Mouse (Mus musculus): Measurements from ENCODE around the gene Arrdc5. TPM values are rescaled to one million over a fixed set of nuclear protein-coding genes. Genes with fewer than 3 reads are reported as not detected.
A peak's percentile ranks its signal among the peaks of the same experiment; 100 is the strongest.

Gene Arrdc5
- total and polyA plus RNA-seq, 3 experiments: not detected

- TF ChIP-seq GABPA (IDR thresholded peaks at IDR 0.05; ENCODE audit: insufficient replicate concordance, low read depth, low read length): peak; percentile 78; the same call in 1 of the 2 replicates
- TF ChIP-seq HCFC1 (IDR thresholded peaks at IDR 0.05; ENCODE audit: low read depth, low read length): peak; percentile 91
- TF ChIP-seq POLR2A (IDR thresholded peaks at IDR 0.05; ENCODE audit: low read depth, low read length): peak; percentile 69; the same call in 1 of the 2 replicates
- TF ChIP-seq MAX (IDR thresholded peaks at IDR 0.05; ENCODE audit: low read length): peak; percentile 35; the same call in 1 of the 2 replicates
- TF ChIP-seq CHD2 (IDR thresholded peaks at IDR 0.05; ENCODE audit: low read length): peak; percentile 63; the same call in 1 of the 2 replicates
Observed at GRCm38 (mm10) chr17:56256239-56256881, 43.7 kb downstream of the Arrdc5 start, which contains the start of gene Fem1a (continued).

- Histone ChIP-seq H3K79me2 (replicated peaks; ENCODE audit: control insufficient read depth, extremely low read depth, insufficient read depth, poor library complexity, severe bottlenecking) (peaks cover 38% of the 10 kb centered on the region), H3K4me1 (ENCODE audit: control insufficient read depth in 1 of 2, insufficient read depth in 2 of 2) (peaks cover 2 to 30% of the 10 kb centered on the region in 2 experiments; a peak in 2 of 4 replicates), H3K27ac (ENCODE audit: insufficient read depth, low read depth) (peak overlapping the region; percentile 92), H3K27me3 (replicated peaks) (no peaks in the 10 kb centered on the region), H3K4me2 (ENCODE audit: insufficient read depth, low read depth, poor library complexity, severe bottlenecking) (peak overlapping the region; percentile 63), H3K9me3 (replicated peaks; ENCODE audit: low read length) (no peaks in the 10 kb centered on the region), H3K4me3 (replicated peaks in 1 of 3; ENCODE audit: low read depth in 2 of 3, low read length in 2 of 3, poor library complexity in 1 of 3) (peak overlapping the region; percentile 53 to 73 (median 62)), H3K9ac (ENCODE audit: insufficient read depth, low read depth) (peak overlapping the region; percentile 95), H3K36me3 (replicated peaks in 1 of 2; ENCODE audit: control insufficient read depth in 1 of 2, insufficient read depth in 1 of 2, low read length in 1 of 2) (peaks cover 19 to 27% of the 10 kb centered on the region in 2 experiments)
- peak; percentile 99 for DNase-seq (ENCODE audit: extremely low read depth)
- in situ Hi-C loops (cut with MboI; ENCODE audit: low pct_ligation_motif_present, low pct_unique_long_range_greater_than_20kb, low sequenced_read_pairs): loop anchor here (5.0 kb wide), 1 partner anchor 54 kb away; no protein-coding TSS in a partner anchor
- dilution Hi-C loops (cut with MboI; ENCODE audit: extremely low pct_ligation_motif_present, extremely low pct_unique_long_range_greater_than_20kb, low sequenced_read_pairs): no loop called here
- TF ChIP-seq MYC (IDR thresholded peaks at IDR 0.05; ENCODE audit: low read depth, low read length) (peak; percentile 78; the same call in 1 of the 2 replicates), CHD1 (IDR thresholded peaks at IDR 0.05; ENCODE audit: low read depth, low read length) (no peak), TBP (conservative IDR thresholded peaks at IDR 0.05; ENCODE audit: low read depth, low read length) (no peak), ZKSCAN1 (IDR thresholded peaks at IDR 0.05; ENCODE audit: borderline replicate concordance, low read depth, low read length) (no peak), MAZ (IDR thresholded peaks at IDR 0.05; ENCODE audit: low read depth, low read length) (no peak), HCFC1 (IDR thresholded peaks at IDR 0.05; ENCODE audit: low read depth, low read length) (peak; percentile 94), PAX5 (IDR thresholded peaks at IDR 0.05; ENCODE audit: low read length) (no peak), ELF1 (IDR thresholded peaks at IDR 0.05; ENCODE audit: low read depth, low read length) (peak; percentile 97), ETS1 (conservative IDR thresholded peaks at IDR 0.05; ENCODE audit: low read depth, low read length) (no peak; the same call in 1 of the 2 replicates), MXI1 (IDR thresholded peaks at IDR 0.05; ENCODE audit: low read depth, low read length) (peak; percentile 70; the same call in 1 of the 2 replicates), MAX (IDR thresholded peaks at IDR 0.05; ENCODE audit: low read length) (peak; percentile 90; the same call in 1 of the 2 replicates), EP300 (IDR thresholded peaks at IDR 0.05; ENCODE audit: low read length) (no peak), ZC3H11A (IDR thresholded peaks at IDR 0.05; ENCODE audit: low read depth, low read length) (no peak), JUND (conservative IDR thresholded peaks at IDR 0.05; ENCODE audit: low read depth, low read length) (no peak), TCF12 (IDR thresholded peaks at IDR 0.05; ENCODE audit: low read depth, low read length) (peak; percentile 69; the same call in 1 of the 2 replicates), IRF4 (IDR thresholded peaks at IDR 0.05; ENCODE audit: low read depth, low read length) (peak; percentile 69), SMC3 (IDR thresholded peaks at IDR 0.05; ENCODE audit: low read depth, low read length) (peak; percentile 67), E2F4 (IDR thresholded peaks at IDR 0.05; ENCODE audit: insufficient replicate concordance, low read depth, low read length) (no peak), POLR2A (IDR thresholded peaks at IDR 0.05; ENCODE audit: low read depth, low read length) (peak; percentile 85), RAD21 (IDR thresholded peaks at IDR 0.05; ENCODE audit: low read depth, low read length) (peak; percentile 76), NELFE (IDR thresholded peaks at IDR 0.05; ENCODE audit: low read depth, low read length) (peak; percentile 81; the same call in 1 of the 2 replicates), JUN (IDR thresholded peaks at IDR 0.05; ENCODE audit: insufficient read depth, low read depth, low read length) (no peak), CHD2 (IDR thresholded peaks at IDR 0.05; ENCODE audit: low read length) (peak; percentile 62; the same call in 1 of the 2 replicates), RCOR1 (conservative IDR thresholded peaks at IDR 0.05; ENCODE audit: low read depth, low read length) (no peak), USF2 (conservative IDR thresholded peaks at IDR 0.05; ENCODE audit: low read depth, low read length) (no peak), POLR2AphosphoS2 (IDR thresholded peaks at IDR 0.05; ENCODE audit: low read depth, low read length) (no peak), BHLHE40 (IDR thresholded peaks at IDR 0.05; ENCODE audit: low read depth, low read length) (no peak), MAFK (IDR thresholded peaks at IDR 0.05; ENCODE audit: insufficient replicate concordance, low read length) (no peak), MEF2A (IDR thresholded peaks at IDR 0.05; ENCODE audit: borderline replicate concordance, low read depth, low read length) (peak; percentile 57; the same call in 1 of the 2 replicates), ZMIZ1 (IDR thresholded peaks at IDR 0.05; ENCODE audit: low read depth, low read length) (no peak; the same call in 1 of the 2 replicates), NRF1 (IDR thresholded peaks at IDR 0.05; ENCODE audit: low read depth, low read length) (peak; percentile 51; the same call in 1 of the 2 replicates), USF1 (IDR thresholded peaks at IDR 0.05; ENCODE audit: low read depth, low read length) (no peak), SIN3A (IDR thresholded peaks at IDR 0.05; ENCODE audit: low read length) (0 out of 2 replicates have a peak, but pooled peaks have one; percentile 26), GABPA (IDR thresholded peaks at IDR 0.05; ENCODE audit: insufficient replicate concordance, low read depth, low read length) (peak; percentile 67; the same call in 1 of the 2 replicates)
Observed at GRCm38 (mm10) chr17:56255863-56256238, 44.2 kb downstream of the Arrdc5 start.

Data from CH12.LX (cell line).